Mouse (Mus musculus): Measurements from ENCODE around the gene Dusp21.

- no peak for TF ChIP-seq POLR2A (IDR thresholded peaks at IDR 0.05; ENCODE audit: insufficient read depth, low read depth, low read length)
- TF ChIP-seq CTCF (IDR thresholded peaks at IDR 0.05; ENCODE audit: insufficient read depth, low read depth, low read length): no peak
Measured at GRCm38 (mm10) chrX:18161796-18162191, 16.1 kb downstream of the Dusp21 start.
